Mouse (Mus musculus): ENCODE results near the gene Atraid. TPM values are rescaled to one million over a fixed set of nuclear protein-coding genes. Genes with fewer than 3 reads are reported as not detected.

Gene Atraid
- 77.8 TPM for polyA plus RNA-seq (2014; fragmentation: Illumina TruSeq; extraction: RNeasy Lipid Tissue Mini Kit (QIAGEN cat#74804))

DNA sequence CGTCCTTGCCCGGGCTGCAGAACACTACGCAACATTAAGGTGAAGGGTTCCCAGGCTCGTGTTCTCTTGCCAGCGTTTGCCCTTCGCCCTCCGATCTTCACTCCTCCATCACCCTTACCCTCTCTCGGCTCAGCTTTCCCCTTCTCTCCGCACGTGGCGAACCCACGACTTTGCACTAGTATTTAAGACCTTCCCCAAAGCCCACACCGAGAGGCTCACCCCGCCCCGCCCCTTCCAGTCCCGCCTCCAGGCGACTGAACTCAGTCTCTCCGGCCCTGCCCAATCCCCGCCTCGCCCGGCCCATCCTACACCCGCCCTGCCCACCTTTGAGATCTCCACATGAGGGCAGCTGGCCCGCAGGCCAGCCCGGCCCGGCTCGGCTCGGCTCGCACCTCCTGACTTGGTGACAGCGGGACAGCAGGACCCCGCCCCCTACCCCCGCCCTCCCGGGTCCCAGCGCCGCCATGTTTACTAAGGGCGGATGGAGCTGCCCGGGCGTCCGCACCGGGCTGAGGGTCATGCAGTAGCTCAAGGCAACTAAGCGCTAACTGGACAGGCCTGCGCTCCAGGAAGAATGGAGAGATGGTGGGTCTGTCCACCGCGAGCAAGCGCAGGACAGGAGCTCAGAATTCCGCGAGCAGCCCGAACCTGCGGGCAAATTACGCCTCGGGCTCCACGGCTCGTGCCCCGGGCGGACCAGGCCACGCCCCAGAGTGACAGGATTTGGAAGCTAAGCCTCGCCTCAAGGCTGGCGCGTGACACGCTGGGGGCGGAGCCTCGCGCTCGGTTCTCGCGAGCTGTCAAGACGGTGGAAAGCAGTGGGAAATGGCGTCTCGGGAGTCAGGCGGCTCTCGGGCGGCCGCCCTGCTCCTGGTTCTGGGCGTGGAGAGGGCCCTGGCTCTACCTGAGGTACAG lies at the start of gene Atraid:
TSS of gene Atraid (plus strand) at position 465 of the 915 bp plus-strand sequence.

DNA sequence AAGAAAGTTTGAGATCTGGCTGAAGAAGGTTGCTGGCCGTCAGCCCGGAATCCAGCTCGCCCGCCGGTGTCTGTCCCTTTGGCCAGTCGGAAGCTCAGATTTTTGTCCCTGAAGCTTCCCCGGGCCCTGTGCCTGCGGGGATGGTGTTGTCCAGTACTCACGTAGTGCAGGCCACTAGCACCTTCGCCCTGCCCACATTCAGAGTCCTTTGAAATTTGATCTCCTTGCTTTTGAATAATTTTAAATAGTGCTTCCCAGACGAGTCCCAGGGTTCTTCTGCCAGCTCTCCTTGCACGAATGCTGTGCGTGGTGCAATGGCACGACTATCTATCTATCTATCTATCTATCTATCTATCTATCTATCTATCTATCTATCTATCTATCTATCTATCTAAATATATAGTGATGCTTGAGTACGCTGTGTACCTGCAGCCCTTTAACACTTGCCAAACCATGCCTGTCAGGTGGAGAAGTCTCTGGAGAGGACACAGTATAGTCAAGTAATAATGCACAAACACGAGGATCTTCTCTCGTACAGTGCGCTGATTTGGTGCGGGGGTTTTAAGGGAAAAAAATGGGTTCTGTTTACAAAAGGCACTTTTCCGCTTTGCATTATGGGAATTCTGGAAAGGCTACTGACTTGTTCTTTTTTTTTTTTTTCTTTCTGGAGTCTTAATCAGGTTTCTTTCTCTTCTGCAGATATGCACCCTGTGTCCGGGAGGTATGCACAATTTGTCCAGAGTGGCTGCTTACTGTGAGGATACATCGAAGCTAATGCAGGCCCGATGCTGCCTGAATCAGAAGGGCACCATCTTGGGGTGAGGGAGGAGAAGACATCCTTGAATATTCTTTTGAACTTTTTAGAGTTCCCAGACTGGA lies 890 bp downstream of the Atraid start, which contains the start of gene Slc5a6:
TSS of gene Slc5a6 (minus strand) at position 162 of the 879 bp plus-strand sequence.

DNA sequence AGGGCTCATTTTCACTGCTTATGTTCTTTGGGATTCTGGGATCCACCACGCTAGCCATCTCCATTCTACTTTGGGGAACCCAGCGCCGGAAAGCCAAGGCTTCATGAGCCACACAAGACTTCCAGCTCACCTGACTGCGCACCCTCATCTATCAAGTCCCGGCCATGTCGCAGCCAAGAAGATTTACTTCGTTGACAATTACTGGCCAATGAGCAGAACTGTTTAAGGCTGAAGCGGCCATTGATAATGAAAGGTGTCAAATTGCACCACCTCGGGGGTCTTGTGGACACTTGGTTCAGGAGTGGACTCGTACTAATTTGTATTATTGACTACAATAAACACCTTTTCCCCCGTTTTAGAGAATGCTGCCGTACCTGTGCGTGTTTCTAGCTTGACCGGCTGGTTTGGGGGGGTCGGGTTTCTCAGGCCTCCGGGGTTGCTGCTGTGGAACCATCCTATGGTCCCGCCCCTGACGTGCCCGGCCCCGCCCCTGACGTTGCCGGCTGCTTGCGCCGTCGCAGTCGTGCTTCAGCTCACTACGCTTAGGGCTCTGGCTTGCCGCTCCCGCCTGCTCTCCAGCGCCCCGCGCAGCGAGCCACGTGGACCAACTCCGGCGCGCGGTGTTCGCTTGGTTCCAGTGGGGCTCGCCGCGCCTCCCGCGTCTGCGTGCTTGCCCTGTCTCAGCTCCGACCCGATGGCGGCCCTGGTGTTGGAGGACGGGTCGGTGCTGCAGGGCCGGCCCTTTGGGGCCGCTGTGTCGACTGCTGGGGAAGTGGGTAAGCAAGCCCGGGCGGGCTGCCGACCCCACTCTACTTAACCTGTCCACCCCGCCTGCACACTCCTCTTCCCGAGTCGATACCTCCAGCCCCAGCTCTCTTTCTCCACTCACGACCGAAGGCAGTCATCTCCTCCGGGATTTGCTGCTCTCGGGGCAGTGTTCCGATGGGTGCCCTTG lies 6.4 kb downstream of the Atraid start, which contains the start of gene Cad:
TSS of gene Cad (plus strand) at position 520 of the 955 bp plus-strand sequence.

Other genes starting within 250 kb of the Atraid start
- 8.6 TPM for gene Mapre3, start 233.7 kb upstream of the Atraid start, polyA plus RNA-seq (2014; fragmentation: Illumina TruSeq; extraction: RNeasy Lipid Tissue Mini Kit (QIAGEN cat#74804))
- 29.0 TPM for gene Tmem214, start 180.3 kb upstream of the Atraid start, polyA plus RNA-seq (2014; fragmentation: Illumina TruSeq; extraction: RNeasy Lipid Tissue Mini Kit (QIAGEN cat#74804))
- 4.3 TPM for gene Agbl5, start 159.6 kb upstream of the Atraid start, polyA plus RNA-seq (2014; fragmentation: Illumina TruSeq; extraction: RNeasy Lipid Tissue Mini Kit (QIAGEN cat#74804))
- 209 TPM for gene Ost4, start 140.5 kb upstream of the Atraid start, polyA plus RNA-seq (2014; fragmentation: Illumina TruSeq; extraction: RNeasy Lipid Tissue Mini Kit (QIAGEN cat#74804))
- not detected for gene Emilin1, start 134.9 kb upstream of the Atraid start, polyA plus RNA-seq (2014; fragmentation: Illumina TruSeq; extraction: RNeasy Lipid Tissue Mini Kit (QIAGEN cat#74804))
- gene Khk, start 126.9 kb upstream of the Atraid start, polyA plus RNA-seq (2014; fragmentation: Illumina TruSeq; extraction: RNeasy Lipid Tissue Mini Kit (QIAGEN cat#74804)) = not detected
- not detected for gene Cgref1, start 102.7 kb upstream of the Atraid start, polyA plus RNA-seq (2014; fragmentation: Illumina TruSeq; extraction: RNeasy Lipid Tissue Mini Kit (QIAGEN cat#74804))
- gene Preb, start 88.0 kb upstream of the Atraid start, polyA plus RNA-seq (2014; fragmentation: Illumina TruSeq; extraction: RNeasy Lipid Tissue Mini Kit (QIAGEN cat#74804)) = 11.1 TPM
- 4.5 TPM for gene Tcf23, start 79.7 kb upstream of the Atraid start, polyA plus RNA-seq (2014; fragmentation: Illumina TruSeq; extraction: RNeasy Lipid Tissue Mini Kit (QIAGEN cat#74804))
- 1.9 TPM for gene Slc5a6, start 612 bp downstream of the Atraid start, polyA plus RNA-seq (2014; fragmentation: Illumina TruSeq; extraction: RNeasy Lipid Tissue Mini Kit (QIAGEN cat#74804))
- gene Cad, start 6.5 kb downstream of the Atraid start, polyA plus RNA-seq (2014; fragmentation: Illumina TruSeq; extraction: RNeasy Lipid Tissue Mini Kit (QIAGEN cat#74804)) = 1.7 TPM
- 0.97 TPM for gene Dnajc5g, start 58.0 kb downstream of the Atraid start, polyA plus RNA-seq (2014; fragmentation: Illumina TruSeq; extraction: RNeasy Lipid Tissue Mini Kit (QIAGEN cat#74804))
- gene Slc30a3, start 59.9 kb downstream of the Atraid start, polyA plus RNA-seq (2014; fragmentation: Illumina TruSeq; extraction: RNeasy Lipid Tissue Mini Kit (QIAGEN cat#74804)) = not detected
- not detected for gene Trim54, start 68.4 kb downstream of the Atraid start, polyA plus RNA-seq (2014; fragmentation: Illumina TruSeq; extraction: RNeasy Lipid Tissue Mini Kit (QIAGEN cat#74804))
- gene Ucn, start 90.5 kb downstream of the Atraid start, polyA plus RNA-seq (2014; fragmentation: Illumina TruSeq; extraction: RNeasy Lipid Tissue Mini Kit (QIAGEN cat#74804)) = not detected
- 41.7 TPM for gene Mpv17, start 105.9 kb downstream of the Atraid start, polyA plus RNA-seq (2014; fragmentation: Illumina TruSeq; extraction: RNeasy Lipid Tissue Mini Kit (QIAGEN cat#74804))
- 0.48 TPM for gene Gm29609, start 131.6 kb downstream of the Atraid start, polyA plus RNA-seq (2014; fragmentation: Illumina TruSeq; extraction: RNeasy Lipid Tissue Mini Kit (QIAGEN cat#74804))
- 47.4 TPM for gene Gtf3c2, start 131.8 kb downstream of the Atraid start, polyA plus RNA-seq (2014; fragmentation: Illumina TruSeq; extraction: RNeasy Lipid Tissue Mini Kit (QIAGEN cat#74804))
- 57.4 TPM for gene Snx17, start 144.9 kb downstream of the Atraid start, polyA plus RNA-seq (2014; fragmentation: Illumina TruSeq; extraction: RNeasy Lipid Tissue Mini Kit (QIAGEN cat#74804))
- 2.3 TPM for gene Eif2b4, start 145.1 kb downstream of the Atraid start, polyA plus RNA-seq (2014; fragmentation: Illumina TruSeq; extraction: RNeasy Lipid Tissue Mini Kit (QIAGEN cat#74804))
- 1.5 TPM for gene Zfp513, start 154.0 kb downstream of the Atraid start, polyA plus RNA-seq (2014; fragmentation: Illumina TruSeq; extraction: RNeasy Lipid Tissue Mini Kit (QIAGEN cat#74804))
- gene Ppm1g, start 172.4 kb downstream of the Atraid start, polyA plus RNA-seq (2014; fragmentation: Illumina TruSeq; extraction: RNeasy Lipid Tissue Mini Kit (QIAGEN cat#74804)) = 30.2 TPM
- 85.1 TPM for gene Nrbp1, start 192.6 kb downstream of the Atraid start, polyA plus RNA-seq (2014; fragmentation: Illumina TruSeq; extraction: RNeasy Lipid Tissue Mini Kit (QIAGEN cat#74804))
- gene Gm9970, start 192.9 kb downstream of the Atraid start, polyA plus RNA-seq (2014; fragmentation: Illumina TruSeq; extraction: RNeasy Lipid Tissue Mini Kit (QIAGEN cat#74804)) = not detected
- not detected for gene Krtcap3, start 203.4 kb downstream of the Atraid start, polyA plus RNA-seq (2014; fragmentation: Illumina TruSeq; extraction: RNeasy Lipid Tissue Mini Kit (QIAGEN cat#74804))
- 18.2 TPM for gene Ift172, start 242.8 kb downstream of the Atraid start, polyA plus RNA-seq (2014; fragmentation: Illumina TruSeq; extraction: RNeasy Lipid Tissue Mini Kit (QIAGEN cat#74804))
- gene Fndc4, start 247.8 kb downstream of the Atraid start, polyA plus RNA-seq (2014; fragmentation: Illumina TruSeq; extraction: RNeasy Lipid Tissue Mini Kit (QIAGEN cat#74804)) = 9.6 TPM
- 0.43 TPM for gene Gckr, start 249.1 kb downstream of the Atraid start, polyA plus RNA-seq (2014; fragmentation: Illumina TruSeq; extraction: RNeasy Lipid Tissue Mini Kit (QIAGEN cat#74804))

Measured in ovary, adult 10 weeks (tissue).